Mouse (Mus musculus) cortical plate, adult 2 months (tissue): ENCODE results near the gene Nrxn1.

Experiments used
- CTCF ChIP-seq: fragments of 200-500 bp; IDR thresholded peaks from 2 replicates; pipeline ENCODE4 v1.5.1; 2011; ENCODE audit warnings: mild to moderate bottlenecking, control low read depth, low read length; ENCODE audit not compliant: insufficient read depth; ENCODE audit errors: extremely low read depth
- POLR2A ChIP-seq: fragments of 200-500 bp; IDR thresholded peaks from 2 replicates; pipeline ENCODE4 v1.6.1; 2011; ENCODE audit warnings: mild to moderate bottlenecking, low read length, control low read depth; ENCODE audit not compliant: insufficient read depth; ENCODE audit errors: extremely low read depth

GRCm38 (mm10) chr17:90451384-90451783 lies 641.5 kb downstream of the Nrxn1 start:
- TF ChIP-seq POLR2A: 0 out of 2 replicates have a peak, but pooled peaks have one; percentile 37
- TF ChIP-seq CTCF: no peak
